ENCODE assay signal across 9 mouse cellular contexts in genomic region chr2:58055383-58055782, GRCm38 (mm10). TPM values are rescaled to one million over a fixed set of nuclear protein-coding genes. Genes with fewer than 3 reads are reported as not detected.
A peak's percentile ranks its signal among the peaks of the same experiment; 100 is the strongest.
DNase-seq lines count a peak whose midpoint lies in the region; ATAC-seq lines count a peak whose summit lies in the region.
"Had no signal": no experiment of that assay in that cellular context is flagged by ENCODE, and none has a peak within 500 bp of the region (broad histone marks: within the 10 kb centered on the region; RNA-seq: fewer than 3 reads in every experiment).

No protein-coding gene starts in this region.

- peak; percentile 67 for ATAC-seq in forebrain, embryonic 12.5 days (ENCODE audit: low FRiP score)
- 0 out of 2 replicates have a peak, but pooled peaks have one; percentile 47 for ATAC-seq in intestine, embryonic 15.5 days
- ATAC-seq in neural tube, embryonic 12.5 days (ENCODE audit: low FRiP score, low read depth), result peak; percentile 66

- no peaks in the 10 kb centered on the region for H3K9me3 ChIP-seq in forebrain, embryonic 12.5 days
- H3K9me3 ChIP-seq in intestine, embryonic 15.5 days, result no peaks in the 10 kb centered on the region
- no peaks in the 10 kb centered on the region for H3K9me3 ChIP-seq in neural tube, embryonic 12.5 days

- no peaks in the 10 kb centered on the region for H3K36me3 ChIP-seq in forebrain, embryonic 12.5 days (replicated peaks)
- no peaks in the 10 kb centered on the region for H3K36me3 ChIP-seq in intestine, embryonic 15.5 days
- no peaks in the 10 kb centered on the region for H3K36me3 ChIP-seq in neural tube, embryonic 12.5 days

- intact Hi-C loops in left cerebral cortex, postnatal 36 days (cut with DNase I), result no loop called here

- H3K27ac ChIP-seq in forebrain, embryonic 12.5 days, result no peak overlapping the region
- H3K27ac ChIP-seq in intestine, embryonic 15.5 days, result no peak overlapping the region
- H3K27ac ChIP-seq in neural tube, embryonic 12.5 days, result no peak overlapping the region

- 0 out of 2 replicates have a peak, but pooled peaks cover 9% of the 10 kb centered on the region for H3K27me3 ChIP-seq in forebrain, embryonic 12.5 days
- H3K27me3 ChIP-seq in intestine, embryonic 15.5 days (replicated peaks), result no peaks in the 10 kb centered on the region
- no peaks in the 10 kb centered on the region for H3K27me3 ChIP-seq in neural tube, embryonic 12.5 days (replicated peaks)

- no peak overlapping the region for H3K4me2 ChIP-seq in forebrain, embryonic 12.5 days
- H3K4me2 ChIP-seq in intestine, embryonic 15.5 days (replicated peaks), result no peak overlapping the region
- H3K4me2 ChIP-seq in neural tube, embryonic 12.5 days (replicated peaks), result no peak overlapping the region

- H3K4me1 ChIP-seq in forebrain, embryonic 12.5 days, result peaks cover 11% of the 10 kb centered on the region
- H3K4me1 ChIP-seq in intestine, embryonic 15.5 days (replicated peaks), result no peaks in the 10 kb centered on the region
- peaks cover 7% of the 10 kb centered on the region for H3K4me1 ChIP-seq in neural tube, embryonic 12.5 days

- peak; percentile 3 to 16 for DNase-seq in urinary bladder, adult 18-20 months (ENCODE audit: low spot score in 2 of 2)
- no peak for DNase-seq in urinary bladder, postnatal 10 days (ENCODE audit: low spot score)
- peak; percentile 1 for DNase-seq in c-Kit-negative CD71-positive TER-119-positive erythroid progenitor cells, embryonic 14.5 days (ENCODE audit: low read depth, low spot score)
- peak; percentile 34 to 51 for DNase-seq in left cerebral cortex, postnatal 36 days (ENCODE audit: low spot score in 2 of 2)
- DNase-seq in thymus, adult 18-20 months, result peak; percentile 26 to 28

- no peak overlapping the region for H3K9ac ChIP-seq in forebrain, embryonic 12.5 days
- H3K9ac ChIP-seq in intestine, embryonic 15.5 days, result no peak overlapping the region
- H3K9ac ChIP-seq in neural tube, embryonic 12.5 days, result no peak overlapping the region

- H3K4me3 ChIP-seq in forebrain, embryonic 12.5 days (replicated peaks), result no peak overlapping the region
- H3K4me3 ChIP-seq in intestine, embryonic 15.5 days (replicated peaks), result no peak overlapping the region
- no peak overlapping the region for H3K4me3 ChIP-seq in neural tube, embryonic 12.5 days

RNA-seq across cellular contexts. Expression of gene Ermn, which starts 2.7 kb away (rescaled TPM):
- polyA plus RNA-seq in forebrain, embryonic 12.5 days (2016; fragmentation: Nextera tagmentation; extraction: Ambion mirVana), result 2.3 and 2.8 TPM in 2 replicates
- 0.04 TPM in 1 of 2 replicates, not detected in the other for polyA plus RNA-seq in intestine, embryonic 15.5 days (2015; fragmentation: Nextera tagmentation; extraction: Ambion mirVana)
- total RNA-seq in left cerebral cortex, postnatal 36 days (2021), result 10 to 100 TPM; 18.9 to 24.7 TPM
- polyA plus RNA-seq in neural tube, embryonic 12.5 days (2016; fragmentation: Nextera tagmentation; extraction: Ambion mirVana), result 0.09 and 0.22 TPM in 2 replicates
- polyA plus RNA-seq: stomach, embryonic 14.5 days had no signal

RNA-seq across cellular contexts. Expression of gene Galnt5, which starts 57.7 kb away (rescaled TPM):
- polyA plus RNA-seq in forebrain, embryonic 12.5 days (2016; fragmentation: Nextera tagmentation; extraction: Ambion mirVana), result 0.18 and 0.34 TPM in 2 replicates
- polyA plus RNA-seq in intestine, embryonic 15.5 days (2015; fragmentation: Nextera tagmentation; extraction: Ambion mirVana), result 2.2 and 2.3 TPM in 2 replicates
- total RNA-seq in left cerebral cortex, postnatal 36 days (2021), result not detected
- polyA plus RNA-seq in neural tube, embryonic 12.5 days (2016; fragmentation: Nextera tagmentation; extraction: Ambion mirVana), result 0.41 and 0.42 TPM in 2 replicates
